In genomic region chr6:7671429-7671828, GRCm38 (mm10) we compare ENCODE assay signal across 18 mouse cellular contexts.
"Had no signal": no experiment of that assay in that cellular context is flagged by ENCODE, and none has a peak within 500 bp of the region (broad histone marks: within the 10 kb centered on the region; RNA-seq: fewer than 3 reads in every experiment).

No protein-coding gene starts in this region.

- DNase-seq: kidney, adult 18-20 months; kidney, adult 9 months; kidney, postnatal 14 days; kidney, postnatal 4 days; left cerebral cortex, postnatal 4 days; lung, embryonic 14.5 days; retina, postnatal 1 day; right cerebral cortex, postnatal 25 days; thymus, adult 18-20 months; thymus, postnatal 36 days had no signal

- H3K27ac ChIP-seq: limb, embryonic 12.5 days; limb, embryonic 15.5 days; macrophage; midbrain, embryonic 12.5 days; midbrain, embryonic 15.5 days; neural tube, embryonic 13.5 days had no signal

- H3K27me3 ChIP-seq: limb, embryonic 12.5 days; limb, embryonic 15.5 days; midbrain, embryonic 12.5 days; midbrain, embryonic 15.5 days; neural tube, embryonic 13.5 days had no signal

- ATAC-seq: lung, postnatal 0 days had no signal

- H3K4me3 ChIP-seq: limb, embryonic 12.5 days; limb, embryonic 15.5 days; midbrain, embryonic 12.5 days; midbrain, embryonic 15.5 days; myocyte; neural tube, embryonic 13.5 days had no signal

- H3K9me3 ChIP-seq: limb, embryonic 12.5 days; limb, embryonic 15.5 days; midbrain, embryonic 12.5 days; midbrain, embryonic 15.5 days; neural tube, embryonic 13.5 days had no signal

- H3K4me1 ChIP-seq: limb, embryonic 12.5 days; limb, embryonic 15.5 days; midbrain, embryonic 12.5 days; midbrain, embryonic 15.5 days; neural tube, embryonic 13.5 days had no signal

- H3K4me2 ChIP-seq: limb, embryonic 12.5 days; limb, embryonic 15.5 days; lung, embryonic 14.5 days; midbrain, embryonic 12.5 days; midbrain, embryonic 15.5 days; neural tube, embryonic 13.5 days had no signal

- H3K9ac ChIP-seq: limb, embryonic 12.5 days; limb, embryonic 15.5 days; lung, embryonic 14.5 days; midbrain, embryonic 12.5 days; midbrain, embryonic 15.5 days; neural tube, embryonic 13.5 days had no signal
